ENCODE assay signal across 16 mouse cellular contexts in the genomic region with DNA sequence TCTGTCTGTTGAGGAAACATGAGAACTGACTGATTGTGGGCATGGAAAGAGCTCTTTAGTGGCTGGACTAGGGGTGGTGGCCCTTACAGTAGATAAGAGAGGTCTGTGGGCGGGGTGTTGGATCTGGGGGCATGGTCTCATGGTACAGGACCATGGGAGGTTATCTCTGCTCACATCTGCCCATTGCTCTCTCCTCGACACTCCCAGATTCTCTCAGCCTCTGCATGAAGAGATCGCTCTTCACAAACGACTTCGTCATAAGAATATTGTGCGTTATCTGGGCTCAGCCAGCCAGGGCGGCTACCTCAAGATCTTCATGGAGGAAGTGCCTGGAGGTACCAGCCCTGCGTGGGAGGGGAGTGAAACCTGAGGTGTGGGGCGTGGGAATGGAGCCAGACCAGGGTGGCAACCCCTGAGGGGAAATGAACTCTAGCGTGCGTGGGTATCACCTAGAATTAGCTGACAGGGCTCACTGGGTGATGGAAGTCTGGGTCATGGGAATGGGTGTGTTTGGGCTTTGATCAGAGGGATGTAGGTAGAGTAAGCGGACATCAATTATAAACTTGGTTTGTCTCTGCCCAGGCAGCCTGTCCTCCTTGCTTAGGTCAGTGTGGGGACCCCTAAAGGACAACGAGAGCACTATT. TPM values are rescaled to one million over a fixed set of nuclear protein-coding genes. Genes with fewer than 3 reads are reported as not detected.
DNase-seq lines count a peak whose midpoint lies in the region; ATAC-seq and TF ChIP-seq lines count a peak whose summit lies in the region.
"Had no signal": no experiment of that assay in that cellular context is flagged by ENCODE, and none has a peak within 500 bp of the region (broad histone marks: within the 10 kb centered on the region; RNA-seq: fewer than 3 reads in every experiment).

No protein-coding gene starts in this region.

- ATAC-seq in intestine, embryonic 16.5 days: peak; percentile 54
- ATAC-seq in intestine, postnatal 0 days: no peak
- peak; percentile 91 for ATAC-seq in liver, embryonic 12.5 days
- ATAC-seq in forebrain, postnatal 0 days: no peak
- ATAC-seq: forebrain, embryonic 16.5 days; Patski had no signal

- DNase-seq in c-Kit-positive CD71-negative TER-119-negative erythroid progenitor cells, embryonic 14.5 days (ENCODE audit: low read depth): peak; percentile 58
- peak; percentile 65 to 74 for DNase-seq in spleen, postnatal 4 days (ENCODE audit: low spot score in 2 of 2)
- no peak for DNase-seq in forebrain, postnatal 0 days
- no peak for DNase-seq in right cerebral cortex, adult 2 months (ENCODE audit: low spot score in 2 of 2)
- DNase-seq in cerebellum, adult 11 months: no peak
- DNase-seq: cerebellum, postnatal 36 days had no signal

- H3K27ac ChIP-seq in intestine, embryonic 16.5 days (ENCODE audit: low read length): no peak overlapping the region
- no peak overlapping the region for H3K27ac ChIP-seq in intestine, postnatal 0 days (ENCODE audit: low read depth, low read length)
- peak overlapping the region; percentile 78 for H3K27ac ChIP-seq in liver, embryonic 12.5 days
- H3K27ac ChIP-seq in forebrain, postnatal 0 days (ENCODE audit: low read depth, low read length): no peak overlapping the region
- H3K27ac ChIP-seq: limb, embryonic 15.5 days; macrophage had no signal

- TF ChIP-seq CTCF in intestine, postnatal 0 days (IDR thresholded peaks at IDR 0.05; ENCODE audit: low read depth): no peak
- TF ChIP-seq CTCF in forebrain, postnatal 0 days (IDR thresholded peaks at IDR 0.05; ENCODE audit: low read depth): no peak

- peaks cover 22% of the 10 kb centered on the region for H3K27me3 ChIP-seq in intestine, embryonic 16.5 days (replicated peaks; ENCODE audit: control insufficient read depth, insufficient read depth, low read length)
- H3K27me3 ChIP-seq in intestine, postnatal 0 days (replicated peaks; ENCODE audit: control insufficient read depth, insufficient read depth, low read length): peaks cover 36% of the 10 kb centered on the region
- H3K27me3 ChIP-seq in liver, embryonic 12.5 days (replicated peaks): peaks cover 83% of the 10 kb centered on the region
- H3K27me3 ChIP-seq in forebrain, postnatal 0 days (ENCODE audit: insufficient read depth, low read length): peaks cover 35% of the 10 kb centered on the region
- H3K27me3 ChIP-seq: Patski had no signal

- H3K9me3 ChIP-seq in intestine, embryonic 16.5 days (ENCODE audit: control insufficient read depth, low read length): no peaks in the 10 kb centered on the region
- H3K9me3 ChIP-seq in intestine, postnatal 0 days (ENCODE audit: control insufficient read depth): no peaks in the 10 kb centered on the region
- H3K9me3 ChIP-seq in liver, embryonic 12.5 days (replicated peaks): no peaks in the 10 kb centered on the region
- H3K9me3 ChIP-seq in forebrain, postnatal 0 days (ENCODE audit: low read length): no peaks in the 10 kb centered on the region
- H3K9me3 ChIP-seq: limb, embryonic 15.5 days had no signal

- peaks cover 15% of the 10 kb centered on the region for H3K4me1 ChIP-seq in intestine, embryonic 16.5 days (ENCODE audit: control insufficient read depth, insufficient read depth, low read length)
- 0 out of 2 replicates have a peak, but pooled peaks cover 6% of the 10 kb centered on the region for H3K4me1 ChIP-seq in intestine, postnatal 0 days (replicated peaks; ENCODE audit: control insufficient read depth, insufficient read depth, low read length)
- H3K4me1 ChIP-seq in liver, embryonic 12.5 days: peaks cover 79% of the 10 kb centered on the region
- H3K4me1 ChIP-seq in forebrain, postnatal 0 days (ENCODE audit: insufficient read depth): no peaks in the 10 kb centered on the region

- no peaks in the 10 kb centered on the region for H3K36me3 ChIP-seq in intestine, embryonic 16.5 days (ENCODE audit: control insufficient read depth, insufficient read depth, low read length)
- no peaks in the 10 kb centered on the region for H3K36me3 ChIP-seq in intestine, postnatal 0 days (ENCODE audit: control insufficient read depth, insufficient read depth)
- no peaks in the 10 kb centered on the region for H3K36me3 ChIP-seq in liver, embryonic 12.5 days
- H3K36me3 ChIP-seq in forebrain, postnatal 0 days (ENCODE audit: insufficient read depth): no peaks in the 10 kb centered on the region
- H3K36me3 ChIP-seq: limb, embryonic 15.5 days had no signal

- H3K9ac ChIP-seq in intestine, embryonic 16.5 days (ENCODE audit: low read depth, low read length): no peak overlapping the region
- H3K9ac ChIP-seq in intestine, postnatal 0 days (ENCODE audit: low read depth, low read length): no peak overlapping the region
- H3K9ac ChIP-seq in liver, embryonic 12.5 days: peak overlapping the region; percentile 31
- no peak overlapping the region for H3K9ac ChIP-seq in forebrain, postnatal 0 days
- H3K9ac ChIP-seq: limb, embryonic 15.5 days had no signal

- 66% methylated on average over 13 of the region's 13 CpGs for WGBS in intestine, embryonic 16.5 days
- WGBS in intestine, postnatal 0 days: 49% methylated on average over 13 of the region's 13 CpGs
- 24% methylated on average over 13 of the region's 13 CpGs for WGBS in liver, embryonic 12.5 days (ENCODE audit: insufficient replicate concordance)
- 80% methylated on average over 13 of the region's 13 CpGs for WGBS in forebrain, postnatal 0 days

- H3K4me2 ChIP-seq in intestine, embryonic 16.5 days (ENCODE audit: low read depth, low read length): no peak overlapping the region
- no peak overlapping the region for H3K4me2 ChIP-seq in intestine, postnatal 0 days (replicated peaks; ENCODE audit: low read depth)
- H3K4me2 ChIP-seq in liver, embryonic 12.5 days: peak overlapping the region; percentile 58
- H3K4me2 ChIP-seq in forebrain, postnatal 0 days (ENCODE audit: low read depth): no peak overlapping the region
- H3K4me2 ChIP-seq: limb, embryonic 15.5 days had no signal

- no peak overlapping the region for H3K4me3 ChIP-seq in intestine, embryonic 16.5 days (ENCODE audit: low read length)
- H3K4me3 ChIP-seq in intestine, postnatal 0 days (ENCODE audit: low read depth, low read length): no peak overlapping the region
- peak overlapping the region; percentile 7; the same call in 1 of the 2 replicates for H3K4me3 ChIP-seq in liver, embryonic 12.5 days
- no peak overlapping the region for H3K4me3 ChIP-seq in forebrain, postnatal 0 days (ENCODE audit: low read depth, low read length)
- H3K4me3 ChIP-seq: limb, embryonic 15.5 days; myocyte had no signal

RNA-seq across cellular contexts. Expression of a gene that starts 7.3 kb away (rescaled TPM):
- 2.4 and 2.8 TPM in 2 replicates for polyA plus RNA-seq in intestine, embryonic 16.5 days (2015; fragmentation: Nextera tagmentation; extraction: Ambion mirVana)
- polyA plus RNA-seq in intestine, postnatal 0 days (2015; fragmentation: Nextera tagmentation; extraction: Ambion mirVana): 1.8 TPM in 2 replicates
- polyA plus RNA-seq in liver, embryonic 12.5 days (2016; fragmentation: Nextera tagmentation; extraction: Ambion mirVana): 2.8 and 3.6 TPM in 2 replicates
- total RNA-seq in forebrain, postnatal 0 days (2014; rRNA removed): 4.7 and 7.2 TPM in 2 replicates
- polyA plus RNA-seq in forebrain, postnatal 0 days (2015; fragmentation: Nextera tagmentation; extraction: Ambion mirVana): 4.3 and 4.4 TPM in 2 replicates

RNA-seq across cellular contexts. Expression of a gene that starts 15.0 kb away (rescaled TPM):
- polyA plus RNA-seq in intestine, embryonic 16.5 days (2015; fragmentation: Nextera tagmentation; extraction: Ambion mirVana): 3.0 and 4.0 TPM in 2 replicates
- polyA plus RNA-seq in intestine, postnatal 0 days (2015; fragmentation: Nextera tagmentation; extraction: Ambion mirVana): 1.6 and 1.8 TPM in 2 replicates
- polyA plus RNA-seq in liver, embryonic 12.5 days (2016; fragmentation: Nextera tagmentation; extraction: Ambion mirVana): 0.37 and 0.46 TPM in 2 replicates
- total RNA-seq in forebrain, postnatal 0 days (2014; rRNA removed): 0.69 TPM in 1 of 2 replicates, not detected in the other
- 0.14 and 0.52 TPM in 2 replicates for polyA plus RNA-seq in forebrain, postnatal 0 days (2015; fragmentation: Nextera tagmentation; extraction: Ambion mirVana)
- polyA plus RNA-seq: macrophage had no signal

RNA-seq across cellular contexts. Expression of a gene that starts 29.7 kb away (rescaled TPM):
- 69.8 and 75.7 TPM in 2 replicates for polyA plus RNA-seq in intestine, embryonic 16.5 days (2015; fragmentation: Nextera tagmentation; extraction: Ambion mirVana)
- 52.1 and 52.8 TPM in 2 replicates for polyA plus RNA-seq in intestine, postnatal 0 days (2015; fragmentation: Nextera tagmentation; extraction: Ambion mirVana)
- polyA plus RNA-seq in liver, embryonic 12.5 days (2016; fragmentation: Nextera tagmentation; extraction: Ambion mirVana): 47.6 and 48.4 TPM in 2 replicates
- total RNA-seq in forebrain, postnatal 0 days (2014; rRNA removed): 108 and 125 TPM in 2 replicates
- polyA plus RNA-seq in forebrain, postnatal 0 days (2015; fragmentation: Nextera tagmentation; extraction: Ambion mirVana): 146 and 157 TPM in 2 replicates

RNA-seq across cellular contexts. Expression of a gene that starts 35.6 kb away (rescaled TPM):
- 0.05 and 0.24 TPM in 2 replicates for polyA plus RNA-seq in intestine, embryonic 16.5 days (2015; fragmentation: Nextera tagmentation; extraction: Ambion mirVana)
- polyA plus RNA-seq in intestine, postnatal 0 days (2015; fragmentation: Nextera tagmentation; extraction: Ambion mirVana): 0.05 TPM in 1 of 2 replicates, not detected in the other
- polyA plus RNA-seq in liver, embryonic 12.5 days (2016; fragmentation: Nextera tagmentation; extraction: Ambion mirVana): not detected in 2 replicates
- 1.1 and 2.2 TPM in 2 replicates for total RNA-seq in forebrain, postnatal 0 days (2014; rRNA removed)
- 2.6 and 2.7 TPM in 2 replicates for polyA plus RNA-seq in forebrain, postnatal 0 days (2015; fragmentation: Nextera tagmentation; extraction: Ambion mirVana)
- total RNA-seq: gastrocnemius, postnatal 36 days had no signal
- polyA plus RNA-seq: limb, embryonic 15.5 days; macrophage had no signal

RNA-seq across cellular contexts. Expression of a gene that starts 36.0 kb away (rescaled TPM):
- 1.6 and 2.0 TPM in 2 replicates for polyA plus RNA-seq in intestine, embryonic 16.5 days (2015; fragmentation: Nextera tagmentation; extraction: Ambion mirVana)
- polyA plus RNA-seq in intestine, postnatal 0 days (2015; fragmentation: Nextera tagmentation; extraction: Ambion mirVana): 0.58 and 0.94 TPM in 2 replicates
- polyA plus RNA-seq in liver, embryonic 12.5 days (2016; fragmentation: Nextera tagmentation; extraction: Ambion mirVana): 0.12 and 0.26 TPM in 2 replicates
- total RNA-seq in forebrain, postnatal 0 days (2014; rRNA removed): 2.8 and 4.6 TPM in 2 replicates
- polyA plus RNA-seq in forebrain, postnatal 0 days (2015; fragmentation: Nextera tagmentation; extraction: Ambion mirVana): 4.2 and 6.1 TPM in 2 replicates
- total RNA-seq: heart, postnatal 10 days had no signal
- polyA plus RNA-seq: macrophage had no signal

Comparison
In these comparisons a context has a peak if more than half of its experiments do, and no peak if none do; other contexts are left out.
1. ATAC-seq: peak in intestine, embryonic 16.5 days (single experiment) and liver, embryonic 12.5 days (single experiment); none in intestine, postnatal 0 days (single experiment) and forebrain, postnatal 0 days (single experiment).
2. DNase-seq: peak in c-Kit-positive CD71-negative TER-119-negative erythroid progenitor cells, embryonic 14.5 days (single experiment) and spleen, postnatal 4 days (2 of 2); none in forebrain, postnatal 0 days (single experiment), right cerebral cortex, adult 2 months (0 of 2) and cerebellum, adult 11 months (single experiment).